Comparison of ENCODE assay signal across 26 mouse cellular contexts in genomic region chr5:3329361-3329760, GRCm38 (mm10).
"Had no signal": no experiment of that assay in that cellular context is flagged by ENCODE, and none has a peak within 500 bp of the region (broad histone marks: within the 10 kb centered on the region; RNA-seq: fewer than 3 reads in every experiment).

No protein-coding gene starts in this region.

- H3K9ac ChIP-seq: embryonic facial prominence, embryonic 12.5 days; embryonic facial prominence, embryonic 13.5 days; embryonic facial prominence, embryonic 15.5 days; forebrain, embryonic 12.5 days; forebrain, embryonic 13.5 days; forebrain, embryonic 15.5 days; forebrain, postnatal 0 days had no signal

- H3K36me3 ChIP-seq: embryonic facial prominence, embryonic 10.5 days; embryonic facial prominence, embryonic 12.5 days; embryonic facial prominence, embryonic 13.5 days; embryonic facial prominence, embryonic 15.5 days; forebrain, embryonic 10.5 days; forebrain, embryonic 12.5 days; forebrain, embryonic 15.5 days had no signal

- H3K27me3 ChIP-seq: embryonic facial prominence, embryonic 12.5 days; embryonic facial prominence, embryonic 13.5 days; embryonic facial prominence, embryonic 15.5 days; forebrain, embryonic 12.5 days; forebrain, embryonic 13.5 days; forebrain, embryonic 15.5 days had no signal

- H3K4me1 ChIP-seq: embryonic facial prominence, embryonic 10.5 days; embryonic facial prominence, embryonic 12.5 days; embryonic facial prominence, embryonic 13.5 days; embryonic facial prominence, embryonic 15.5 days; forebrain, embryonic 10.5 days; forebrain, embryonic 12.5 days; forebrain, embryonic 13.5 days; forebrain, embryonic 15.5 days had no signal

- H3K4me2 ChIP-seq: embryonic facial prominence, embryonic 12.5 days; embryonic facial prominence, embryonic 13.5 days; embryonic facial prominence, embryonic 15.5 days; forebrain, embryonic 12.5 days; forebrain, embryonic 13.5 days; forebrain, embryonic 15.5 days had no signal

- DNase-seq: cerebellum, adult 9-10 months; cerebellum, adult 9-11 months; cerebellum, postnatal 10 days; cerebellum, postnatal 14 days; cerebellum, postnatal 25 days; cerebellum, postnatal 36 days; embryo, embryonic 11 days; forebrain, postnatal 0 days; gastrocnemius, adult 2 months; gastrocnemius, postnatal 10 days; gastrocnemius, postnatal 14 days; gastrocnemius, postnatal 25 days; gastrocnemius, postnatal 36 days; heart, adult 18-20 months; heart, adult 2 months had no signal

- H3K27ac ChIP-seq: embryonic facial prominence, embryonic 10.5 days; embryonic facial prominence, embryonic 12.5 days; embryonic facial prominence, embryonic 13.5 days; embryonic facial prominence, embryonic 15.5 days; forebrain, embryonic 10.5 days; forebrain, embryonic 12.5 days; forebrain, embryonic 13.5 days; forebrain, embryonic 15.5 days; gastrocnemius, adult 2 months; heart, adult 2 months had no signal

- H3K9me3 ChIP-seq: embryonic facial prominence, embryonic 10.5 days; embryonic facial prominence, embryonic 12.5 days; embryonic facial prominence, embryonic 13.5 days; embryonic facial prominence, embryonic 15.5 days; forebrain, embryonic 10.5 days; forebrain, embryonic 12.5 days; forebrain, embryonic 13.5 days; forebrain, embryonic 15.5 days had no signal

- H3K4me3 ChIP-seq: embryonic facial prominence, embryonic 10.5 days; embryonic facial prominence, embryonic 12.5 days; embryonic facial prominence, embryonic 13.5 days; embryonic facial prominence, embryonic 15.5 days; erythroblast, embryonic 14.5 days; forebrain, embryonic 10.5 days; forebrain, embryonic 12.5 days; forebrain, embryonic 13.5 days; forebrain, embryonic 15.5 days; gastrocnemius, adult 2 months; heart, adult 2 months had no signal

- ATAC-seq: forebrain, embryonic 13.5 days; forebrain, embryonic 14.5 days; forebrain, embryonic 15.5 days; forebrain, embryonic 16.5 days; forebrain, postnatal 0 days had no signal
